Mouse (Mus musculus): Measurements from ENCODE around the gene Qrfp. TPM values are rescaled to one million over a fixed set of nuclear protein-coding genes. Genes with fewer than 3 reads are reported as not detected.

Qrfp gene
- polyA plus RNA-seq, 1 experiment from 2014 or later, result 0.25 TPM

GRCm38 (mm10) chr2:31845512-31845895 is 35.1 kb upstream of the Qrfp start:
- ATAC-seq (ENCODE audit: insufficient number of reproducible peaks, insufficient read depth, low FRiP score, low read depth), result no peak; the same call in 1 of the 2 replicates
- Histone ChIP-seq H3K9ac (replicated peaks; ENCODE audit: low read depth, low read length) (peak overlapping the region; percentile 28; the same call in 1 of the 2 replicates), H3K4me3 (ENCODE audit: low read depth, low read length) (peak overlapping the region; percentile 52), H3K27me3 (ENCODE audit: control insufficient read depth, insufficient read depth, low read length) (peaks cover 30% of the 10 kb centered on the region), H3K36me3 (ENCODE audit: control insufficient read depth, insufficient read depth, low read length) (no peaks in the 10 kb centered on the region), H3K4me2 (replicated peaks; ENCODE audit: low read depth, low read length) (peak overlapping the region; percentile 98), H3K9me3 (ENCODE audit: control insufficient read depth, low read depth, low read length) (no peaks in the 10 kb centered on the region), H3K4me1 (ENCODE audit: control insufficient read depth, insufficient read depth, low read length) (peaks cover 12% of the 10 kb centered on the region), H3K27ac (ENCODE audit: low read length) (no peak overlapping the region)
- WGBS, result 4% methylated on average over 26 of the region's 26 CpGs

DNA sequence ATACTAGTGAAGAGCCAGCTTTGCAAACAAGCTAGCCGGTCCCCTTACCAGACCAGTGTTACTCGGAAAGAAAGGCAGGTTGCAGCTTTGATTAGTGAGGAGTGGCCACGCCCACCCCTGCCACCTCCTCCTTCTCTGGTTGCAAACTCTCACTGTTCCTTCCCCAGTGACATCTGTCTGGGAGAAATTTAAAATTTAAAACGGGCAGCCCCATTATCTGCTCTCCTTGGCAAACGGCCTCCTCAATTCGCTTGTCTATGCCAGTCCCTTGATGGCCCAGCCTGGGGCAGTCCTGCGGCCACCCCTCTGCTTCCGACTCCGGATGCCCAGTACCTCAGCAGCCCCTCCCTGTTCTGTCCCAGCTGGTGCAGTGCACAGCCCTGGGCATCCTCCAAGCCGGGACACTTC is 34.4 kb upstream of the Qrfp start:
- no peak overlapping the region for H3K4me3 ChIP-seq (ENCODE audit: low read depth, low read length)
- H3K4me1 ChIP-seq (ENCODE audit: control insufficient read depth, insufficient read depth, low read length), result peaks cover 12% of the 10 kb centered on the region
- peaks cover 30% of the 10 kb centered on the region for H3K27me3 ChIP-seq (ENCODE audit: control insufficient read depth, insufficient read depth, low read length)
- H3K36me3 ChIP-seq (ENCODE audit: control insufficient read depth, insufficient read depth, low read length), result no peaks in the 10 kb centered on the region
- no peaks in the 10 kb centered on the region for H3K9me3 ChIP-seq (ENCODE audit: control insufficient read depth, low read depth, low read length)
- H3K9ac ChIP-seq (replicated peaks; ENCODE audit: low read depth, low read length), result no peak overlapping the region
- no peak for ATAC-seq (ENCODE audit: insufficient number of reproducible peaks, insufficient read depth, low FRiP score, low read depth)
- H3K4me2 ChIP-seq (replicated peaks; ENCODE audit: low read depth, low read length), result no peak overlapping the region
- no peak overlapping the region for H3K27ac ChIP-seq (ENCODE audit: low read length)
- WGBS, result 6% methylated on average over 10 of the region's 10 CpGs

DNA sequence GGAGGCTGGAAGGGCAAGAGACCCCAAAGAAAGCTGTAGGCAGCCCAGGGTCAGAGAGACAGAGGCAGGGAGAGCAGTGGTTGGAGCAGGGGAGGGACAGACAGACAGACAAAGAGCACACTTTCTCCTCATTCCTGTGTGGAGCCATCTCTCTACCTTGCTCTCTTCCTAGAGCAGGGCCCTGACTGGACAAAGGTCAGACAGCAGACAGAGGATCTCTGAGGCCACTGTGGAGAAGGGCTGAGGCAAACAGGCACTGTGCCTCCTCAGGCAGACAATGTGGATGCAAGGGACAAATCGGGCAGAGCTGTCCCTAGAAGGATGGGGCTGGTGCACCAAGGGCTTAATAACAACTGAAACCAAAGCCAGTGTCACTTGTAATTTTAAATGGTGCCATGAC is 28.5 kb upstream of the Qrfp start:
- no peak overlapping the region for H3K9ac ChIP-seq (replicated peaks; ENCODE audit: low read depth, low read length)
- no peak overlapping the region for H3K27ac ChIP-seq (ENCODE audit: low read length)
- no peaks in the 10 kb centered on the region for H3K4me1 ChIP-seq (ENCODE audit: control insufficient read depth, insufficient read depth, low read length)
- H3K36me3 ChIP-seq (ENCODE audit: control insufficient read depth, insufficient read depth, low read length), result no peaks in the 10 kb centered on the region
- 67% methylated on average over 1 of the region's 1 CpGs for WGBS
- H3K27me3 ChIP-seq (ENCODE audit: control insufficient read depth, insufficient read depth, low read length), result no peaks in the 10 kb centered on the region
- no peak overlapping the region for H3K4me3 ChIP-seq (ENCODE audit: low read depth, low read length)
- no peak for ATAC-seq (ENCODE audit: insufficient number of reproducible peaks, insufficient read depth, low FRiP score, low read depth)
- no peak overlapping the region for H3K4me2 ChIP-seq (replicated peaks; ENCODE audit: low read depth, low read length)
- no peaks in the 10 kb centered on the region for H3K9me3 ChIP-seq (ENCODE audit: control insufficient read depth, low read depth, low read length)

- 32% methylated on average over 6 of the region's 6 CpGs for WGBS
- no peak for ATAC-seq (ENCODE audit: insufficient number of reproducible peaks, insufficient read depth, low FRiP score, low read depth)
- no peaks in the 10 kb centered on the region for H3K9me3 ChIP-seq (ENCODE audit: control insufficient read depth, low read depth, low read length)
- H3K27me3 ChIP-seq (ENCODE audit: control insufficient read depth, insufficient read depth, low read length), result no peaks in the 10 kb centered on the region
- H3K36me3 ChIP-seq (ENCODE audit: control insufficient read depth, insufficient read depth, low read length), result no peaks in the 10 kb centered on the region
- H3K4me3 ChIP-seq (ENCODE audit: low read depth, low read length), result no peak overlapping the region
- H3K27ac ChIP-seq (ENCODE audit: low read length), result no peak overlapping the region
- no peak overlapping the region for H3K4me2 ChIP-seq (replicated peaks; ENCODE audit: low read depth, low read length)
- H3K9ac ChIP-seq (replicated peaks; ENCODE audit: low read depth, low read length), result no peak overlapping the region
- no peaks in the 10 kb centered on the region for H3K4me1 ChIP-seq (ENCODE audit: control insufficient read depth, insufficient read depth, low read length)
Observed at GRCm38 (mm10) chr2:31836985-31837384, 26.6 kb upstream of the Qrfp start.

GRCm38 (mm10) chr2:31836091-31836490 is 25.7 kb upstream of the Qrfp start:
- Histone ChIP-seq H3K9me3 (ENCODE audit: control insufficient read depth, low read depth, low read length) (no peaks in the 10 kb centered on the region), H3K4me3 (ENCODE audit: low read depth, low read length) (no peak overlapping the region)
- no peak for ATAC-seq (ENCODE audit: insufficient number of reproducible peaks, insufficient read depth, low FRiP score, low read depth)

GRCm38 (mm10) chr2:31828311-31828825 is 18.0 kb upstream of the Qrfp start:
- Histone ChIP-seq H3K36me3 (ENCODE audit: control insufficient read depth, insufficient read depth, low read length) (no peaks in the 10 kb centered on the region), H3K4me1 (ENCODE audit: control insufficient read depth, insufficient read depth, low read length) (0 out of 2 replicates have a peak, but pooled peaks cover 4% of the 10 kb centered on the region), H3K27me3 (ENCODE audit: control insufficient read depth, insufficient read depth, low read length) (no peaks in the 10 kb centered on the region), H3K27ac (ENCODE audit: low read length) (no peak overlapping the region), H3K9ac (replicated peaks; ENCODE audit: low read depth, low read length) (no peak overlapping the region), H3K4me2 (replicated peaks; ENCODE audit: low read depth, low read length) (no peak overlapping the region), H3K9me3 (ENCODE audit: control insufficient read depth, low read depth, low read length) (no peaks in the 10 kb centered on the region), H3K4me3 (ENCODE audit: low read depth, low read length) (no peak overlapping the region)
- WGBS, result 12% methylated on average over 4 of the region's 4 CpGs
- ATAC-seq (ENCODE audit: insufficient number of reproducible peaks, insufficient read depth, low FRiP score, low read depth), result no peak

More at GRCm38 (mm10) chr2:31836091-31836490, 25.7 kb upstream of the Qrfp start:
- Histone ChIP-seq H3K27me3 (ENCODE audit: control insufficient read depth, insufficient read depth, low read length) (no peaks in the 10 kb centered on the region), H3K27ac (ENCODE audit: low read length) (no peak overlapping the region), H3K4me2 (replicated peaks; ENCODE audit: low read depth, low read length) (no peak overlapping the region), H3K4me1 (ENCODE audit: control insufficient read depth, insufficient read depth, low read length) (no peaks in the 10 kb centered on the region), H3K36me3 (ENCODE audit: control insufficient read depth, insufficient read depth, low read length) (no peaks in the 10 kb centered on the region), H3K9ac (replicated peaks; ENCODE audit: low read depth, low read length) (no peak overlapping the region)
- WGBS, result 71% methylated on average over 10 of the region's 10 CpGs

DNA sequence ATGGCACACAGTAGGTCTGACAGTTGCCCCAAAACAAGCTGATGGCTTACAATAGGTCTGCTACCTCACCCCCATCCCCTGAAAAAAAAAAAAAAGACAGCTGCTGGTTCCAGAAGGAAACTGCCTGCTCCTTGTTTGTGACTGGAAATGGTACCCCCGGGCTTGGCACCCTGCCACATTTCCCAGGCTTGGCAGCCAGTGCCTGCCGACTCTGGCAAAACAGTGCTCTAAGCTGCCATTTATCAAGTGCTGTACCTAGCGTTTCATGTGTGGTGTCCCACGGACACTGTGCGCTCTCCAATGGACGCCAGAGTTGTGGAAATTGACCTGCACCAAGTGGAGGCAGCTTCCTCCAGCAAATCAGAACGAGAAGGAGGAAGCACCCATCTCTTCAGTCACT is 17.5 kb upstream of the Qrfp start:
- Histone ChIP-seq H3K27me3 (ENCODE audit: control insufficient read depth, insufficient read depth, low read length) (no peaks in the 10 kb centered on the region), H3K4me3 (ENCODE audit: low read depth, low read length) (no peak overlapping the region), H3K36me3 (ENCODE audit: control insufficient read depth, insufficient read depth, low read length) (no peaks in the 10 kb centered on the region), H3K4me2 (replicated peaks; ENCODE audit: low read depth, low read length) (no peak overlapping the region), H3K9ac (replicated peaks; ENCODE audit: low read depth, low read length) (no peak overlapping the region), H3K9me3 (ENCODE audit: control insufficient read depth, low read depth, low read length) (no peaks in the 10 kb centered on the region), H3K4me1 (ENCODE audit: control insufficient read depth, insufficient read depth, low read length) (peaks cover 5% of the 10 kb centered on the region; the same call in 1 of the 2 replicates), H3K27ac (ENCODE audit: low read length) (no peak overlapping the region)
- no peak for ATAC-seq (ENCODE audit: insufficient number of reproducible peaks, insufficient read depth, low FRiP score, low read depth)
- WGBS, result 34% methylated on average over 7 of the region's 7 CpGs

DNA sequence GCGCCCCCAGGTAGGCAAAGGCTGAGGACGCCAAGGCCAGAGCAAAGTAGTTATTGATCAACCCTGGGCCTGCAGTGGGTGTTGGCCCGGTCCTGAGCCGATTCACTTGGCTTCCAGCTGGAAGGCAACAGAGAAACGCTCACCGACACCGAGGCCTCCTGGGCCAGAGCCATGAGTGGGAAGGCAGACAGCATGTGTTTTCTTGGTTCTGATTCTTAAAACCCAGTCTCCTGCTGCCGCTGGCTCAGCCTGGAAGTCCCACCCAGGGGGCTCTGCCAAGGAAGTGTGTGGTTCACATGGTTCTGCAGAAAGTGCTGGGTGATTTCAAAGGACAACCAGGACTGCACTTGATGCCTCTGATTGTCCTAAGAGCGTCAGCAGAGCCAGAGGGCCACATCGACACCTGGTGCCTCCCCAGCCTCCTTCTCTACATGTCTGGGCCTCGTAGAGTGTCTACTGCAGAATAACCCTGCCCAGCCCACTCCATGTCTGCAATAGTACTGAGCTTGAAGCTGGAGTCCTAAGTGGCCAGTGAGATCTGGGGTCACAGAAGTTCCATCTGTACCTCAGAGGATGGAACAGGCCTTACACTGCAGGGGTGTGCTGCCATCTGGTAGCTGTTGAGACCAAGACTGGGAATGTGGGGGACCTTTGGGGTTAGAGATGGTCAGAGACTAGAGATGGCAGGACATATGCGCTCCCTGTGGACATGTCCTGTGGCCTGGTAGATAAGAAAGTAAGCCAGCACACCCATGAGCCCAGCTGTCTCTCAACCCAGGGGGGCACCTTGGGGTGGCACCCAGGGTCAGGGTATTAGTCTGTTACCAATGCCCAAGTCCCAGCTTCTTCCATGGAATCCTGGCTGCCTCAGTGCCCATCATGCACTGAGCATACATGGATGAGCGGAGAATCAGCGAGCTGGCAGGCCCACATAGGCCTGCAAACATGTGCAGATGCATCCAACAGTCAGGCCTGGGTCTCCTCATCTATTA is 16.0 kb upstream of the Qrfp start:
- no peak overlapping the region for H3K9ac ChIP-seq (replicated peaks; ENCODE audit: low read depth, low read length)
- no peaks in the 10 kb centered on the region for H3K36me3 ChIP-seq (ENCODE audit: control insufficient read depth, insufficient read depth, low read length)
- WGBS, result 76% methylated on average over 14 of the region's 14 CpGs
- no peak overlapping the region for H3K27ac ChIP-seq (ENCODE audit: low read length)
- no peaks in the 10 kb centered on the region for H3K9me3 ChIP-seq (ENCODE audit: control insufficient read depth, low read depth, low read length)
- H3K4me3 ChIP-seq (ENCODE audit: low read depth, low read length), result no peak overlapping the region
- peaks cover 10% of the 10 kb centered on the region; the same call in 1 of the 2 replicates for H3K4me1 ChIP-seq (ENCODE audit: control insufficient read depth, insufficient read depth, low read length)
- H3K4me2 ChIP-seq (replicated peaks; ENCODE audit: low read depth, low read length), result no peak overlapping the region
- ATAC-seq (ENCODE audit: insufficient number of reproducible peaks, insufficient read depth, low FRiP score, low read depth), result no peak
- no peaks in the 10 kb centered on the region for H3K27me3 ChIP-seq (ENCODE audit: control insufficient read depth, insufficient read depth, low read length)

All from stomach, embryonic 14.5 days (tissue).